Mouse (Mus musculus) midbrain, embryonic 14.5 days (tissue): ENCODE measurements at regions not wholly inside any gene's neighbourhood (a gene's known extent, or its start where the extent isn't known, plus 50 kb on each side); places are given as distances from the start of the nearest gene placed in this dataset.
A peak's percentile ranks its signal among the peaks of the same experiment; 100 is the strongest.

Experiments used
- ATAC-seq: fragments of 200-750 bp; cut with Nextera tagmentation; 2 replicates; pipeline ENCODE4 v1.8.0; 2017; ENCODE audit warnings: moderate number of reproducible peaks, moderate library complexity; ENCODE audit not compliant: low FRiP score, low TSS enrichment
- DNase-seq: peaks from one replicate; pipeline ENCODE4 v3.0.0-alpha.2; 2015
- H3K27ac ChIP-seq: fragments of 300-500 bp; sonication (generic); replicated peaks from 2 replicates; pipeline ENCODE4 v1.5.1; 2014; ENCODE audit warnings: mild to moderate bottlenecking, low read depth, low read length, moderate library complexity
- H3K27me3 ChIP-seq: fragments of 300-500 bp; sonication (generic); 2 replicates; pipeline ENCODE4 v1.6.1; 2014; ENCODE audit warnings: low read length, control low read depth, mixed read lengths; ENCODE audit not compliant: control insufficient read depth, insufficient read depth
- H3K36me3 ChIP-seq: fragments of 300-500 bp; sonication (generic); 2 replicates; pipeline ENCODE4 v1.6.1; 2014; ENCODE audit warnings: low read length, control low read depth; ENCODE audit not compliant: control insufficient read depth, insufficient read depth
- H3K4me1 ChIP-seq: fragments of 300-500 bp; sonication (generic); 2 replicates; pipeline ENCODE4 v1.6.1; 2014; ENCODE audit warnings: mild to moderate bottlenecking, antibody characterized with exemption, low read length, control low read depth; ENCODE audit not compliant: control insufficient read depth, insufficient read depth
- H3K4me2 ChIP-seq: fragments of 300-500 bp; sonication (generic); 2 replicates; pipeline ENCODE4 v1.6.1; 2014; ENCODE audit warnings: mild to moderate bottlenecking, low read length, moderate library complexity
- H3K4me3 ChIP-seq: fragments of 300-500 bp; sonication (generic); replicated peaks from 2 replicates; pipeline ENCODE4 v1.5.1; 2014; ENCODE audit warnings: low read depth, low read length
- H3K9ac ChIP-seq: fragments of 300-500 bp; sonication (generic); replicated peaks from 2 replicates; pipeline ENCODE4 v1.6.1; 2014; ENCODE audit warnings: mild to moderate bottlenecking, low read length, moderate library complexity
- H3K9me3 ChIP-seq: fragments of 300-500 bp; sonication (generic); 2 replicates; pipeline ENCODE4 v1.6.1; 2016; ENCODE audit warnings: low read length, control low read depth, mixed read lengths; ENCODE audit not compliant: control insufficient read depth
- WGBS: fragments of 180-500 bp; shearing (Covaris S2); extraction: QIAGEN DNeasy Blood & Tissue Kit; methylation state at CpG from one replicate; pipeline ENCODE4 v1.1.7; 2014; 5-methylcytosine and 5-hydroxymethylcytosine counted together

GRCm38 (mm10) chr2:45713997-45714396 lies 596.8 kb upstream of the Zeb2 start:
- Histone ChIP-seq H3K36me3 (no peaks in the 10 kb centered on the region), H3K27ac (no peak overlapping the region), H3K9me3 (no peaks in the 10 kb centered on the region), H3K9ac (no peak overlapping the region), H3K4me1 (no peaks in the 10 kb centered on the region), H3K27me3 (no peaks in the 10 kb centered on the region), H3K4me2 (no peak overlapping the region), H3K4me3 (no peak overlapping the region)
- 91% methylated on average over 4 of the region's 4 CpGs for WGBS
- ATAC-seq (no peak), DNase-seq (no peak)

- Histone ChIP-seq H3K27me3 (no peaks in the 10 kb centered on the region), H3K9ac (no peak overlapping the region), H3K9me3 (no peaks in the 10 kb centered on the region), H3K36me3 (no peaks in the 10 kb centered on the region), H3K4me2 (no peak overlapping the region), H3K4me3 (no peak overlapping the region), H3K4me1 (no peaks in the 10 kb centered on the region), H3K27ac (no peak overlapping the region)
- no peak for DNase-seq
- ATAC-seq: no peak
Observed at GRCm38 (mm10) chr2:45707026-45707425, 589.8 kb upstream of the Zeb2 start.

- H3K9ac ChIP-seq: no peak overlapping the region
- no peaks in the 10 kb centered on the region for H3K4me1 ChIP-seq
- H3K4me3 ChIP-seq: no peak overlapping the region
- no peaks in the 10 kb centered on the region for H3K9me3 ChIP-seq
- H3K4me2 ChIP-seq: no peak overlapping the region
- no peak for ATAC-seq
- H3K36me3 ChIP-seq: no peaks in the 10 kb centered on the region
- no peak overlapping the region for H3K27ac ChIP-seq
- no peak for DNase-seq
- H3K27me3 ChIP-seq: no peaks in the 10 kb centered on the region
Observed at GRCm38 (mm10) chr2:45702511-45702910, 585.3 kb upstream of the Zeb2 start.

GRCm38 (mm10) chr2:45700578-45700977 lies 583.4 kb upstream of the Zeb2 start:
- H3K27me3 ChIP-seq: no peaks in the 10 kb centered on the region
- H3K4me1 ChIP-seq: no peaks in the 10 kb centered on the region
- DNase-seq (no peak), ATAC-seq (no peak)
- H3K9me3 ChIP-seq: no peaks in the 10 kb centered on the region
- H3K9ac ChIP-seq: no peak overlapping the region
- WGBS: 84% methylated on average over 1 of the region's 1 CpGs
- H3K27ac ChIP-seq: no peak overlapping the region
- H3K4me3 ChIP-seq: no peak overlapping the region
- no peak overlapping the region for H3K4me2 ChIP-seq
- no peaks in the 10 kb centered on the region for H3K36me3 ChIP-seq

GRCm38 (mm10) chr2:45693291-45694020 lies 576.3 kb upstream of the Zeb2 start:
- Histone ChIP-seq H3K4me2 (no peak overlapping the region), H3K4me3 (no peak overlapping the region), H3K27me3 (no peaks in the 10 kb centered on the region), H3K36me3 (no peaks in the 10 kb centered on the region), H3K9ac (no peak overlapping the region), H3K4me1 (no peaks in the 10 kb centered on the region), H3K9me3 (no peaks in the 10 kb centered on the region), H3K27ac (no peak overlapping the region)
- 13% methylated on average over 8 of the region's 8 CpGs for WGBS
- DNase-seq (peak; percentile 24), ATAC-seq (no peak)

- Histone ChIP-seq H3K27ac (no peak overlapping the region), H3K4me1 (no peaks in the 10 kb centered on the region), H3K4me2 (no peak overlapping the region), H3K4me3 (no peak overlapping the region), H3K9ac (no peak overlapping the region), H3K9me3 (no peaks in the 10 kb centered on the region), H3K36me3 (no peaks in the 10 kb centered on the region), H3K27me3 (no peaks in the 10 kb centered on the region)
- ATAC-seq (no peak), DNase-seq (no peak)
- WGBS: 96% methylated on average over 1 of the region's 1 CpGs
Observed at GRCm38 (mm10) chr2:45692819-45693218, 575.6 kb upstream of the Zeb2 start.

GRCm38 (mm10) chr2:45688996-45689395 lies 571.8 kb upstream of the Zeb2 start:
- H3K4me3 ChIP-seq: no peak overlapping the region
- no peaks in the 10 kb centered on the region for H3K36me3 ChIP-seq

GRCm38 (mm10) chr2:45681251-45681650 lies 564.1 kb upstream of the Zeb2 start:
- ATAC-seq (no peak), DNase-seq (no peak)
- H3K4me1 ChIP-seq: no peaks in the 10 kb centered on the region
- no peak overlapping the region for H3K9ac ChIP-seq
- no peak overlapping the region for H3K27ac ChIP-seq
- H3K9me3 ChIP-seq: no peaks in the 10 kb centered on the region
- no peaks in the 10 kb centered on the region for H3K27me3 ChIP-seq
- WGBS: 96% methylated on average over 1 of the region's 1 CpGs
- H3K4me2 ChIP-seq: no peak overlapping the region
- H3K4me3 ChIP-seq: no peak overlapping the region
- H3K36me3 ChIP-seq: no peaks in the 10 kb centered on the region

More at GRCm38 (mm10) chr2:45688996-45689395, 571.8 kb upstream of the Zeb2 start:
- DNase-seq: no peak
- Histone ChIP-seq H3K9ac (no peak overlapping the region), H3K27ac (no peak overlapping the region), H3K9me3 (no peaks in the 10 kb centered on the region), H3K4me1 (no peaks in the 10 kb centered on the region), H3K4me2 (no peak overlapping the region), H3K27me3 (no peaks in the 10 kb centered on the region)
- no peak for ATAC-seq
- 86% methylated on average over 1 of the region's 1 CpGs for WGBS

GRCm38 (mm10) chr2:45679101-45679895 lies 562.1 kb upstream of the Zeb2 start:
- ATAC-seq (no peak), DNase-seq (no peak)
- Histone ChIP-seq H3K27me3 (no peaks in the 10 kb centered on the region), H3K27ac (no peak overlapping the region), H3K4me3 (no peak overlapping the region), H3K4me2 (no peak overlapping the region), H3K9ac (no peak overlapping the region), H3K9me3 (no peaks in the 10 kb centered on the region), H3K4me1 (no peaks in the 10 kb centered on the region), H3K36me3 (no peaks in the 10 kb centered on the region)
- WGBS: 82% methylated on average over 10 of the region's 10 CpGs
